Mouse (Mus musculus): ENCODE measurements around the gene Cpne5. TPM values are rescaled to one million over a fixed set of nuclear protein-coding genes. Genes with fewer than 3 reads are reported as not detected.

The Cpne5 gene
- polyA plus RNA-seq, 1 experiment from 2014 or later, result 38.1 TPM

GRCm38 (mm10) chr17:29249512-29249911 lies 11.5 kb upstream of the Cpne5 start:
- ATAC-seq (ENCODE audit: low FRiP score) (no peak), DNase-seq (ENCODE audit: low spot score) (no peak)
- Histone ChIP-seq H3K4me1 (replicated peaks; ENCODE audit: control insufficient read depth, insufficient read depth, low read length) (peaks cover 19% of the 10 kb centered on the region), H3K27me3 (ENCODE audit: control insufficient read depth, insufficient read depth, low read length) (no peaks in the 10 kb centered on the region), H3K27ac (no peak overlapping the region), H3K36me3 (replicated peaks; ENCODE audit: control insufficient read depth, insufficient read depth) (peaks cover 35% of the 10 kb centered on the region), H3K4me2 (replicated peaks) (no peak overlapping the region), H3K9ac (no peak overlapping the region), H3K9me3 (ENCODE audit: control insufficient read depth, low read length) (no peaks in the 10 kb centered on the region), H3K4me3 (replicated peaks; ENCODE audit: low read length) (no peak overlapping the region)
- 54% methylated on average over 9 of the region's 9 CpGs for WGBS

DNA sequence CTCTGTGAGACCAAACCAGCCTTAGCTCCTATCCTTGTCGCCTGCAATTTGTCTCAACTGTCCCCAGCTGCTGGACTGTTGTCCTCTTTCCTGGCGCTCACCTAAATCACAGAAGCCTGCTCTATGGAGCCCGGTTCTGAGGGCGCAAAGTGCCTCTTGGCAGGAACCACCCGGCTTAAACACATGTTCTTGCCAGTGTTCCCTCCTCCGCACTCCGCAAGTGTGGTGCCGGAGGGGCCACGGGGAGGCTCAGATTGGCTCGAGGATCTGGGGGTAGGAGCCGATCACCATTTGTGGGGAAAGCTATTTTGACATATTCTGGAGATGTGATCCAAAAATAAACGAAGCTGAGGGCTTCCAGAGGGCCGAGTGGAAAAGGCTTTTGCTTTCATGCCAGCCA lies 9.9 kb upstream of the Cpne5 start:
- DNase-seq (ENCODE audit: low spot score) (no peak), ATAC-seq (ENCODE audit: low FRiP score) (no peak)
- H3K27me3 ChIP-seq (ENCODE audit: control insufficient read depth, insufficient read depth, low read length), result no peaks in the 10 kb centered on the region
- no peak overlapping the region for H3K9ac ChIP-seq
- H3K4me1 ChIP-seq (replicated peaks; ENCODE audit: control insufficient read depth, insufficient read depth, low read length), result peaks cover 22% of the 10 kb centered on the region
- H3K36me3 ChIP-seq (replicated peaks; ENCODE audit: control insufficient read depth, insufficient read depth), result peaks cover 31% of the 10 kb centered on the region
- H3K9me3 ChIP-seq (ENCODE audit: control insufficient read depth, low read length), result no peaks in the 10 kb centered on the region
- 84% methylated on average over 13 of the region's 13 CpGs for WGBS
- H3K4me3 ChIP-seq (replicated peaks; ENCODE audit: low read length), result no peak overlapping the region
- H3K27ac ChIP-seq, result no peak overlapping the region
- H3K4me2 ChIP-seq (replicated peaks), result no peak overlapping the region

DNA sequence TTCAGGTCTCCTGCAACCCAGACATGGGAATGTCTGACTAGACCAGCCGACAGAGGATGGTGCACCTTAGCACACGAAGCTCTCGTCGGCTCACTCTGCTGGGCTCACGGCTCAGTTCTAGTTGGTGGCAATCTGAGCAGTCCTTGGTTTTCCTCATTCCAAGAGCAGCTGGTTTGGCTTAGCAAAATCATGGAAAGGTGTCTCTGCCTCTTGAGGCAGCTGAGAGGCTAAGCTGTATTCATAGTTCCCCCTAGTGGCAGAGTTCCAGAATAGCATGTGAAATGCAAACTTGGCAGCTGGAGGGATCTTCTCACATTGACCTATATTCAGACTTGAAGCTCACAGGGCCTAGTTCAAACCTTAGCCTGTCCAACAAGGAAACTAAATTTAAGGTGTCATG lies 8.6 kb upstream of the Cpne5 start:
- Histone ChIP-seq H3K4me1 (replicated peaks; ENCODE audit: control insufficient read depth, insufficient read depth, low read length) (peaks cover 17% of the 10 kb centered on the region), H3K27me3 (ENCODE audit: control insufficient read depth, insufficient read depth, low read length) (no peaks in the 10 kb centered on the region), H3K27ac (no peak overlapping the region), H3K4me2 (replicated peaks) (no peak overlapping the region), H3K9ac (no peak overlapping the region), H3K36me3 (replicated peaks; ENCODE audit: control insufficient read depth, insufficient read depth) (peaks cover 26% of the 10 kb centered on the region), H3K4me3 (replicated peaks; ENCODE audit: low read length) (no peak overlapping the region), H3K9me3 (ENCODE audit: control insufficient read depth, low read length) (no peaks in the 10 kb centered on the region)
- DNase-seq (ENCODE audit: low spot score) (peak; percentile 90), ATAC-seq (ENCODE audit: low FRiP score) (0 out of 2 replicates have a peak, but pooled peaks have one; percentile 33)
- WGBS, result 38% methylated on average over 5 of the region's 5 CpGs

DNA sequence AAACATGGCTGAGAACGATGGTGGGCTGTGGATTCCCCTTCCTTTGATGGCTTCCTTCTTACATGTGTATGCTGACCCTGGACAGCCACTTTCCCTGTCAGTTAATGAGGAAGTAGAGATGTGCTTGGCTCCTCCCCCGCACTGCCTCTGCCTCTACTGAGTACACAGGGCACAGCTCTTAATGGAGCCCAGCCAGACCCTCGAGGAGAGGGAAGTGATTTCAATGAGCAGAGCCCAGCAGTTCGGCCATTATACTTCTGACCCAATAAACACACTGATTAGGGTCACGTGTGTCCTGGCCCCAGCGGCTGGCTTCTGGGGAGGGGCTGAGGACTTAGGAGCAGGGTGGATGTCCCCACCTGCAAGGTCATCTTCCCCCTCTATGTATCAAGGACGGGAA lies 7.8 kb upstream of the Cpne5 start:
- no peak for DNase-seq (ENCODE audit: low spot score)
- H3K4me3 ChIP-seq (replicated peaks; ENCODE audit: low read length), result no peak overlapping the region
- no peaks in the 10 kb centered on the region for H3K27me3 ChIP-seq (ENCODE audit: control insufficient read depth, insufficient read depth, low read length)
- no peak overlapping the region for H3K4me2 ChIP-seq (replicated peaks)
- H3K36me3 ChIP-seq (replicated peaks; ENCODE audit: control insufficient read depth, insufficient read depth), result peaks cover 18% of the 10 kb centered on the region
- WGBS, result 46% methylated on average over 7 of the region's 7 CpGs
- H3K9me3 ChIP-seq (ENCODE audit: control insufficient read depth, low read length), result no peaks in the 10 kb centered on the region
- H3K9ac ChIP-seq, result no peak overlapping the region
- H3K4me1 ChIP-seq (replicated peaks; ENCODE audit: control insufficient read depth, insufficient read depth, low read length), result peaks cover 17% of the 10 kb centered on the region
- H3K27ac ChIP-seq, result peak overlapping the region; percentile 54; the same call in 1 of the 2 replicates
- no peak for ATAC-seq (ENCODE audit: low FRiP score)

- peak overlapping the region; percentile 54 for H3K27ac ChIP-seq
- WGBS, result 14% methylated on average over 12 of the region's 12 CpGs
- H3K9ac ChIP-seq, result peak overlapping the region; percentile 25
- no peak overlapping the region for H3K4me3 ChIP-seq (replicated peaks; ENCODE audit: low read length)
- no peak for DNase-seq (ENCODE audit: low spot score)
- no peak overlapping the region for H3K4me2 ChIP-seq (replicated peaks)
- no peak for ATAC-seq (ENCODE audit: low FRiP score)
- H3K27me3 ChIP-seq (ENCODE audit: control insufficient read depth, insufficient read depth, low read length), result no peaks in the 10 kb centered on the region
- peaks cover 10% of the 10 kb centered on the region for H3K36me3 ChIP-seq (replicated peaks; ENCODE audit: control insufficient read depth, insufficient read depth)
- peaks cover 17% of the 10 kb centered on the region for H3K4me1 ChIP-seq (replicated peaks; ENCODE audit: control insufficient read depth, insufficient read depth, low read length)
- no peaks in the 10 kb centered on the region for H3K9me3 ChIP-seq (ENCODE audit: control insufficient read depth, low read length)
These were observed 6.9 kb upstream of the Cpne5 start for GRCm38 (mm10) chr17:29244912-29245311.

GRCm38 (mm10) chr17:29238421-29238945 lies 516 bp upstream of the Cpne5 start:
- Histone ChIP-seq H3K4me1 (replicated peaks; ENCODE audit: control insufficient read depth, insufficient read depth, low read length) (peaks cover 17% of the 10 kb centered on the region), H3K4me3 (replicated peaks; ENCODE audit: low read length) (peak overlapping the region; percentile 64), H3K9me3 (ENCODE audit: control insufficient read depth, low read length) (no peaks in the 10 kb centered on the region), H3K27me3 (ENCODE audit: control insufficient read depth, insufficient read depth, low read length) (peaks cover 21% of the 10 kb centered on the region; the same call in 1 of the 2 replicates), H3K36me3 (replicated peaks; ENCODE audit: control insufficient read depth, insufficient read depth) (no peaks in the 10 kb centered on the region), H3K4me2 (replicated peaks) (peak overlapping the region; percentile 99), H3K9ac (peak overlapping the region; percentile 76), H3K27ac (no peak overlapping the region)
- ATAC-seq (ENCODE audit: low FRiP score) (peak; percentile 19; the same call in 1 of the 2 replicates), DNase-seq (ENCODE audit: low spot score) (no peak)
- 3% methylated on average over 23 of the region's 23 CpGs for WGBS

DNA sequence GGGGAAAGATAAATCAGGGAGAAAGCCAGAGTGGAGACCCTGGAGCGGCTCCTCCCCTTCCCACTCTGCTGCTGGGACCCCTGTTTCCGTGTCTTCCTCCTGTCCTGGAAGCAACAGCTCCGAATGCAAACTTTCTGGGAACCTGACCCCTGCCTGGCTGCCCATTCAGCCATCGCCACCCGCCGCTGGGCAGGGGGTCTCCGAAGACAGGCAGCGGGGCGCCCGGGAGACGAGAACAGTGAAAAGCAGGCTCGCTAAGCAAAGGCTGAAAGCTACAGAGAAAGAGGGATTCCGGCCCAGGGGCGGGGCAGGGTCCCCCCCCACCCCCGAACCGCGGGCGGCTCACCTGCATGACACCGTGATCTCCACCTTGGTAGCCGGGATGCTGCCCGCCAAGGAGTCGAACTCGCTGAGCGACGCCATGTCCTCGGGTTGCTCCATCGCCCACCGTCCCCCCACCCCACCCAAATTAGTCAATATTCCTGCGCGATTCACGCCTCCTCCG lies 648 bp downstream of the Cpne5 start:
- peaks cover 17% of the 10 kb centered on the region for H3K4me1 ChIP-seq (replicated peaks; ENCODE audit: control insufficient read depth, insufficient read depth, low read length)
- H3K4me2 ChIP-seq (replicated peaks), result peak overlapping the region; percentile 99
- H3K27ac ChIP-seq, result no peak overlapping the region
- H3K27me3 ChIP-seq (ENCODE audit: control insufficient read depth, insufficient read depth, low read length), result peaks cover 21% of the 10 kb centered on the region; the same call in 1 of the 2 replicates
- peak overlapping the region; percentile 76 for H3K9ac ChIP-seq
- no peaks in the 10 kb centered on the region for H3K9me3 ChIP-seq (ENCODE audit: control insufficient read depth, low read length)
- peak overlapping the region; percentile 64 for H3K4me3 ChIP-seq (replicated peaks; ENCODE audit: low read length)
- no peak for DNase-seq (ENCODE audit: low spot score)
- no peak for ATAC-seq (ENCODE audit: low FRiP score)
- H3K36me3 ChIP-seq (replicated peaks; ENCODE audit: control insufficient read depth, insufficient read depth), result no peaks in the 10 kb centered on the region
- under 1% methylated on average over 32 of the region's 32 CpGs for WGBS

GRCm38 (mm10) chr17:29236111-29236510 lies 1.9 kb downstream of the Cpne5 start:
- DNase-seq (ENCODE audit: low spot score) (no peak), ATAC-seq (ENCODE audit: low FRiP score) (no peak)
- H3K4me3 ChIP-seq (replicated peaks; ENCODE audit: low read length), result no peak overlapping the region
- H3K9me3 ChIP-seq (ENCODE audit: control insufficient read depth, low read length), result no peaks in the 10 kb centered on the region
- peaks cover 17% of the 10 kb centered on the region for H3K4me1 ChIP-seq (replicated peaks; ENCODE audit: control insufficient read depth, insufficient read depth, low read length)
- no peak overlapping the region for H3K27ac ChIP-seq
- 70% methylated on average over 7 of the region's 7 CpGs for WGBS
- no peak overlapping the region for H3K9ac ChIP-seq
- H3K27me3 ChIP-seq (ENCODE audit: control insufficient read depth, insufficient read depth, low read length), result peaks cover 21% of the 10 kb centered on the region; the same call in 1 of the 2 replicates
- peak overlapping the region; percentile 99 for H3K4me2 ChIP-seq (replicated peaks)
- H3K36me3 ChIP-seq (replicated peaks; ENCODE audit: control insufficient read depth, insufficient read depth), result no peaks in the 10 kb centered on the region

GRCm38 (mm10) chr17:29231109-29231508 lies 6.9 kb downstream of the Cpne5 start:
- H3K9ac ChIP-seq, result no peak overlapping the region
- H3K36me3 ChIP-seq (replicated peaks; ENCODE audit: control insufficient read depth, insufficient read depth), result no peaks in the 10 kb centered on the region
- H3K4me2 ChIP-seq (replicated peaks), result no peak overlapping the region
- no peak for ATAC-seq (ENCODE audit: low FRiP score)
- no peak for DNase-seq (ENCODE audit: low spot score)
- H3K4me3 ChIP-seq (replicated peaks; ENCODE audit: low read length), result no peak overlapping the region
- no peak overlapping the region for H3K27ac ChIP-seq
- no peaks in the 10 kb centered on the region for H3K9me3 ChIP-seq (ENCODE audit: control insufficient read depth, low read length)
- peaks cover 2% of the 10 kb centered on the region; the same call in 1 of the 2 replicates for H3K27me3 ChIP-seq (ENCODE audit: control insufficient read depth, insufficient read depth, low read length)
- H3K4me1 ChIP-seq (replicated peaks; ENCODE audit: control insufficient read depth, insufficient read depth, low read length), result no peaks in the 10 kb centered on the region
- WGBS, result 82% methylated on average over 10 of the region's 10 CpGs

All from hindbrain, embryonic 14.5 days (tissue).